Mouse (Mus musculus) heart, embryonic 16.5 days (tissue): ENCODE results near the gene Vamp8. TPM values are rescaled to one million over a fixed set of nuclear protein-coding genes. Genes with fewer than 3 reads are reported as not detected.

Experiments used
- ATAC-seq: fragments of 200-750 bp; cut with Nextera tagmentation; replicated peaks from 2 replicates; pipeline ENCODE4 v1.8.0; 2017; ENCODE audit warnings: moderate number of reproducible peaks; ENCODE audit not compliant: insufficient read depth, low FRiP score; ENCODE audit errors: extremely low read depth
- H3K27ac ChIP-seq: fragments of 300-500 bp; sonication (generic); 2 replicates; pipeline ENCODE4 v1.5.1; 2014; ENCODE audit warnings: mild to moderate bottlenecking, low read length, control low read depth, moderate library complexity
- H3K27me3 ChIP-seq: fragments of 300-500 bp; sonication (generic); 2 replicates; pipeline ENCODE4 v1.6.1; 2014; ENCODE audit warnings: low read length, mixed read lengths; ENCODE audit not compliant: control insufficient read depth, insufficient read depth
- H3K36me3 ChIP-seq: fragments of 300-500 bp; sonication (generic); 2 replicates; pipeline ENCODE4 v1.6.1; 2014; ENCODE audit not compliant: control insufficient read depth, insufficient read depth
- H3K4me1 ChIP-seq: fragments of 300-500 bp; sonication (generic); 2 replicates; pipeline ENCODE4 v1.6.1; 2014; ENCODE audit warnings: low read length, mixed read lengths; ENCODE audit not compliant: control insufficient read depth, insufficient read depth
- H3K4me2 ChIP-seq: fragments of 300-500 bp; sonication (generic); 2 replicates; pipeline ENCODE4 v1.6.1; 2014; ENCODE audit warnings: low read depth, mild to moderate bottlenecking, control low read depth, low read length
- H3K4me3 ChIP-seq: fragments of 300-500 bp; sonication (generic); 2 replicates; pipeline ENCODE4 v1.5.1; 2014; ENCODE audit warnings: mild to moderate bottlenecking, control low read depth, low read length
- H3K9ac ChIP-seq: fragments of 300-500 bp; sonication (generic); 2 replicates; pipeline ENCODE4 v1.6.1; 2014; ENCODE audit warnings: low read length, control low read depth
- H3K9me3 ChIP-seq: fragments of 300-500 bp; sonication (generic); replicated peaks from 2 replicates; pipeline ENCODE4 v1.6.1; 2016; ENCODE audit warnings: low read length; ENCODE audit not compliant: control insufficient read depth
- WGBS: fragments of 180-500 bp; shearing (Covaris S2); extraction: QIAGEN DNeasy Blood & Tissue Kit; methylation state at CpG from one replicate; pipeline ENCODE4 v1.1.7; 2014; 5-methylcytosine and 5-hydroxymethylcytosine counted together
- polyA plus RNA-seq: library from polyadenylated mRNA; unstranded; fragments of >200 nt; fragmentation: Nextera tagmentation; extraction: Ambion mirVana; gene quantifications from 2 replicates; pipeline ENCODE4 v1.2.1, GENCODE M21; 2015

Vamp8 gene
- polyA plus RNA-seq, 1 experiment from 2014 or later = 134 TPM

GRCm38 (mm10) chr6:72370091-72370490 is 20.4 kb downstream of the Vamp8 start:
- Histone ChIP-seq H3K36me3 (0 out of 2 replicates have a peak, but pooled peaks cover 2% of the 10 kb centered on the region), H3K27me3 (no peaks in the 10 kb centered on the region), H3K4me3 (no peak overlapping the region), H3K9ac (no peak overlapping the region), H3K4me2 (no peak overlapping the region), H3K4me1 (peaks cover 12% of the 10 kb centered on the region), H3K9me3 (no peaks in the 10 kb centered on the region), H3K27ac (no peak overlapping the region)
- ATAC-seq = no peak
- 66% methylated on average over 12 of the region's 12 CpGs for WGBS

GRCm38 (mm10) chr6:72369557-72369956 is 20.9 kb downstream of the Vamp8 start:
- ATAC-seq = no peak
- no peak overlapping the region for H3K9ac ChIP-seq
- no peaks in the 10 kb centered on the region for H3K9me3 ChIP-seq
- H3K4me2 ChIP-seq = no peak overlapping the region
- no peaks in the 10 kb centered on the region for H3K27me3 ChIP-seq
- no peak overlapping the region for H3K4me3 ChIP-seq
- WGBS = 79% methylated on average over 4 of the region's 4 CpGs
- H3K27ac ChIP-seq = no peak overlapping the region
- peaks cover 12% of the 10 kb centered on the region for H3K4me1 ChIP-seq
- H3K36me3 ChIP-seq = 0 out of 2 replicates have a peak, but pooled peaks cover 2% of the 10 kb centered on the region

DNA sequence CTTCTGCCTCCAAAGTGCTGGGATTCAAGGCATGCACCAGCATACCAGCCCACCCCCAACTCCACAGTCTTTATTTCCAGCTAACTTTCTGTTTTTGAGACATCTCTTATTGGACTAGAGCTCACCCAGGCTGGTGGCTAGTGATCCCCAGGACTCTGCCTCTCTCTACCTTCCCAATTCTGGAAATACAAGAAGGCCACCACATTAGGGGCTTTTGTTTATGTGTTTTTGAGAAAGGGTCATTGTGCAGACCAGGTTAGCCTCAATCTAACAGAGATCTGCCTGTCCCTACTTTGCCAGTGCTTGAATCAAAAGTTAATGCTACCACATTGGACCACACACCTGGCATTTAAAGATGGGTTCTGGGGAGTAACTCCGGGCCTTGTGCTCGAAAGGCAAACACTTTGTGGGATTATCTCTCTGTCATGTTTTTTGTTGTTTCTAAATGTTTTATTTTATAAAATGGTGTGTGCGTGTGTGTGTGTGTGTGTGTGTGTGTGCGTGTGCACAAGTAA is 23.0 kb downstream of the Vamp8 start:
- no peak overlapping the region for H3K4me3 ChIP-seq
- H3K4me1 ChIP-seq = peaks cover 14% of the 10 kb centered on the region
- H3K27ac ChIP-seq = no peak overlapping the region
- no peak overlapping the region for H3K4me2 ChIP-seq
- ATAC-seq = no peak
- WGBS = 83% methylated on average over 4 of the region's 4 CpGs
- H3K9me3 ChIP-seq = no peaks in the 10 kb centered on the region
- no peaks in the 10 kb centered on the region for H3K27me3 ChIP-seq
- H3K9ac ChIP-seq = no peak overlapping the region
- 0 out of 2 replicates have a peak, but pooled peaks cover 2% of the 10 kb centered on the region for H3K36me3 ChIP-seq

DNA sequence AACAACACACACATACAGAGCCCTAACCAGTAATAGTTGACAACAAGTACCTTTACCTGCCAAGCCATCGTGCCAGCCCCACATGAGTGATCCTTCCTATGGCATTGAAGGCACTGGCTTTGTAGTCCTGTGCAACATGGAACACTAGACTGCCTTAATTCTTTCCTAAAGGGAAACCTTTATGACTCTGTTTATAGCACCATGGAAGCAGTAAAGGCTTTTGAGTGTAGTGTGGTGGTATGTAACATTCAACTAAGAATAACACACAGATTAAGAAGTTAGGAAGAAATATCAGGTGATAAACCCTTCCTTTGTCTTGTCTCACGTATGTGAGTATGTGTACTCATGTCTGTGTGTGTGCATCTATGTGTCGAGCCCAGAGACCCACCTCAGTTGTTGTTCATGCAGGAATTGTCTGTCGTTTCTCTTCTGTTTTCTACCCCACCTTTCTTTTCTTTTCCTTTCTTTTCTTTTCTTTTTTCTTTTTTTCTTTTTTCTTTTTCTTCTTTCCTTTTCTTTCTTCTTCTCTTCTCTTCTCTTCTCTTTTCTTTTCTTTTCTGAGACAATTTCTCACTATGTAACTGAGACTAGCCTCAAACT is 23.6 kb downstream of the Vamp8 start, which contains the start of gene Rnf181:
Gene Rnf181 (minus strand): TSS at position 113 of the 600 bp plus-strand sequence.
- H3K36me3 ChIP-seq = 0 out of 2 replicates have a peak, but pooled peaks cover 2% of the 10 kb centered on the region
- H3K27ac ChIP-seq = no peak within 1 kb of the TSS
- H3K4me1 ChIP-seq = peaks cover 14% of the 10 kb centered on the region
- no peaks in the 10 kb centered on the region for H3K9me3 ChIP-seq
- ATAC-seq = no peak
- WGBS = 69% methylated on average over 4 of the region's 4 CpGs
- H3K27me3 ChIP-seq = no peaks in the 10 kb centered on the region
- no peak within 1 kb of the TSS for H3K4me2 ChIP-seq
- no peak within 1 kb of the TSS for H3K9ac ChIP-seq
- H3K4me3 ChIP-seq = no peak within 1 kb of the TSS

DNA sequence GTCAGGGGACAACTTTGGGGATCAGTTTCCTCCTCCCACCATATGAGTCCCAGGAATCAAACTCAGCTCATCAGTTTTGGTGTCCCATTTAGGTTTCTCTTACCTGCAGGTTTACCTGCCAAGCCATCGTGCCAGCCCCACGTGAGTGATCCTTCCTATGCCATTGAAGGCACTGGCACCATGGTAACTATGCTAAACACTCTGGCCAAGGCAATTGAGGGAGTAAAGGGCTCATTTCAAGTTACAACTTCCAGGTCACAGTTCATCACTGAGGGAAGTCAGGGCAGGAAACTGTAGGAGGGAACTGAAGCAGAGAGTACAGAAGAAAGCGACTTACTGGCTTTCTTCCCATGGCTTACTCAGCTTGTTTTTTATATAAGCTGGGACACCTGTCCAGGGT is 24.2 kb downstream of the Vamp8 start:
- Histone ChIP-seq H3K27me3 (no peaks in the 10 kb centered on the region), H3K9ac (no peak overlapping the region), H3K4me3 (no peak overlapping the region), H3K27ac (no peak overlapping the region), H3K4me2 (no peak overlapping the region), H3K36me3 (0 out of 2 replicates have a peak, but pooled peaks cover 2% of the 10 kb centered on the region), H3K4me1 (peaks cover 14% of the 10 kb centered on the region), H3K9me3 (no peaks in the 10 kb centered on the region)
- WGBS = 64% methylated on average over 3 of the region's 3 CpGs
- ATAC-seq = no peak

DNA sequence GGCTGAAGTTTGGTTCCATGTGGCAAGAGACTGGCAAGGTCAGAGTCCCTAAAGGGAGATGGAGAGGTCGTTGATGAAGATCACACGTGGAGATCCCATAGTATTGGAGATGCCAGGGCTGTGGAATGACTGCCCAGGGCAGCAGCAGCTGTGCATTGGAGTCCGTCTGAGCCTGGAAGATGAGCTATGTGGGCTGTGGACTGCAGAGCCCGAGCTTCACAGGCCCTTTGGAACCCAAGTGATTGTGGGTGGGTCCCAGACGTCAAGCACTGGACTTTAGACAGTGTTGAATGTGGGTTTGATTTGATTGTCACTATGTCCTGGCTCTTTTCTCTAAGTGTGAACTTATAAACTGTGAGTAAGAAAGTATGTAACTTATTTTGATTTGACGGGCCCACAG is 25.5 kb downstream of the Vamp8 start:
- peaks cover 17% of the 10 kb centered on the region for H3K4me1 ChIP-seq
- no peaks in the 10 kb centered on the region for H3K9me3 ChIP-seq
- ATAC-seq = no peak
- 67% methylated on average over 6 of the region's 6 CpGs for WGBS
- no peak overlapping the region for H3K4me3 ChIP-seq
- H3K9ac ChIP-seq = no peak overlapping the region
- H3K27me3 ChIP-seq = no peaks in the 10 kb centered on the region
- 0 out of 2 replicates have a peak, but pooled peaks cover 2% of the 10 kb centered on the region for H3K36me3 ChIP-seq
- H3K4me2 ChIP-seq = no peak overlapping the region
- H3K27ac ChIP-seq = no peak overlapping the region

- H3K9ac ChIP-seq = no peak overlapping the region
- H3K4me3 ChIP-seq = no peak overlapping the region
- 40% methylated on average over 7 of the region's 7 CpGs for WGBS
- no peaks in the 10 kb centered on the region for H3K9me3 ChIP-seq
- H3K27ac ChIP-seq = no peak overlapping the region
- H3K27me3 ChIP-seq = no peaks in the 10 kb centered on the region
- ATAC-seq = no peak
- H3K4me1 ChIP-seq = peaks cover 17% of the 10 kb centered on the region
- H3K4me2 ChIP-seq = no peak overlapping the region
- peaks cover 7% of the 10 kb centered on the region; the same call in 1 of the 2 replicates for H3K36me3 ChIP-seq
These were observed 26.5 kb downstream of the Vamp8 start for GRCm38 (mm10) chr6:72364009-72364408.

GRCm38 (mm10) chr6:72362132-72363028 is 28.1 kb downstream of the Vamp8 start:
- ATAC-seq = peak; percentile 97

More at GRCm38 (mm10) chr6:72362132-72363028, 28.1 kb downstream of the Vamp8 start:
- Histone ChIP-seq H3K36me3 (peaks cover 10% of the 10 kb centered on the region; the same call in 1 of the 2 replicates), H3K9me3 (no peaks in the 10 kb centered on the region), H3K4me3 (peak overlapping the region; percentile 94), H3K4me2 (peak overlapping the region; percentile 90), H3K27me3 (no peaks in the 10 kb centered on the region), H3K4me1 (peaks cover 17% of the 10 kb centered on the region), H3K9ac (peak overlapping the region; percentile 85), H3K27ac (peak overlapping the region; percentile 87)
- WGBS = under 1% methylated on average over 42 of the region's 42 CpGs
